Mouse (Mus musculus) cerebellum, adult 2 months (tissue): ENCODE measurements around the gene Olfr1179. TPM values are rescaled to one million over a fixed set of nuclear protein-coding genes. Genes with fewer than 3 reads are reported as not detected.
"Not testable (repeated sequence)": the region's sequence is repeated elsewhere in the genome, so short reads cannot be mapped to it uniquely, and the experiment has no call there.

Experiments used
- DNase-seq, 2 experiments: peaks; one replicate each; pipeline ENCODE4 v3.0.0; 2021
- H3K27ac ChIP-seq: fragments of 200-500 bp; 2 replicates; pipeline ENCODE4 v1.5.1; 2012; ENCODE audit warnings: low read length, control low read depth, inconsistent platforms; ENCODE audit not compliant: insufficient read depth
- H3K27me3 ChIP-seq: fragments of 200-500 bp; 2 replicates; pipeline ENCODE4 v1.6.1; 2012; ENCODE audit warnings: inconsistent platforms, mild to moderate bottlenecking, low read length, moderate library complexity; ENCODE audit not compliant: control insufficient read depth, insufficient read depth
- H3K4me1 ChIP-seq: fragments of 200-500 bp; 2 replicates; pipeline ENCODE4 v1.6.1; 2011; ENCODE audit warnings: low read length; ENCODE audit not compliant: control insufficient read depth, insufficient read depth
- H3K4me3 ChIP-seq: fragments of 200-500 bp; replicated peaks from 2 replicates; pipeline ENCODE3; 2011; ENCODE audit warnings: mild to moderate bottlenecking, low read depth, low read length, control low read depth; ENCODE audit not compliant: insufficient read depth
- CTCF ChIP-seq: fragments of 200-500 bp; IDR thresholded peaks from 2 replicates; pipeline ENCODE4 v1.5.1; 2011; ENCODE audit warnings: low read depth, mild to moderate bottlenecking, control low read depth, low read length, moderate library complexity, borderline replicate concordance; ENCODE audit not compliant: insufficient read depth
- POLR2A ChIP-seq: fragments of 200-500 bp; IDR thresholded peaks from 2 replicates; pipeline ENCODE4 v1.6.1; 2011; ENCODE audit warnings: low read length, control low read depth, borderline replicate concordance; ENCODE audit not compliant: insufficient read depth
- WGBS: fragments of 180-500 bp; shearing (Covaris S2); methylation state at CpG from one replicate; pipeline ENCODE4 v1.1.7; 2018; 5-methylcytosine and 5-hydroxymethylcytosine counted together
- polyA plus RNA-seq: library from polyadenylated mRNA; depleted of rRNA; stranded (reverse); fragments of >200 nt; gene quantifications from 2 replicates; pipeline ENCODE4 v1.2.3, GENCODE M21; 2012; rRNA removed

Olfr1179 gene
- polyA plus RNA-seq = not detected in 2 replicates

GRCm38 (mm10) chr2:88406353-88406752 lies at the start of gene Olfr1179:
Gene Olfr1179 (minus strand): TSS chr2:88406453.
- Histone ChIP-seq H3K27ac (no peak within 1 kb of the TSS), H3K27me3 (no peaks in the 10 kb centered on the region), H3K4me1 (no peaks in the 10 kb centered on the region), H3K4me3 (no peak within 1 kb of the TSS)
- TF ChIP-seq CTCF (no peak), POLR2A (no peak)
- no peak for DNase-seq
- WGBS = 86% methylated on average over 3 of the region's 3 CpGs

- 75% methylated on average over 1 of the region's 1 CpGs for WGBS
- DNase-seq, H3K27me3 ChIP-seq, H3K27ac ChIP-seq, H3K4me1 ChIP-seq, H3K4me3 ChIP-seq: not testable (repeated sequence)
Measured at GRCm38 (mm10) chr2:88454567-88454966, 48.3 kb upstream of the Olfr1179 start, which contains the start of gene Olfr1183. Gene Olfr1183 (plus strand): TSS chr2:88454867.

GRCm38 (mm10) chr2:88449031-88449430 lies 42.8 kb upstream of the Olfr1179 start, which contains the start of gene Gm13757:
Gene Gm13757 (minus strand): TSS chr2:88449131.
- Histone ChIP-seq H3K27ac (no peak within 1 kb of the TSS), H3K27me3 (no peaks in the 10 kb centered on the region), H3K4me1 (no peaks in the 10 kb centered on the region), H3K4me3 (no peak within 1 kb of the TSS)
- DNase-seq = no peak
- WGBS = 89% methylated on average over 1 of the region's 1 CpGs
- TF ChIP-seq POLR2A = no peak
- TF ChIP-seq CTCF = no peak

- H3K4me3 ChIP-seq = no peak within 1 kb of the TSS
- no peak within 1 kb of the TSS for H3K27ac ChIP-seq
- H3K27me3 ChIP-seq = no peaks in the 10 kb centered on the region
- DNase-seq = no peak
- TF ChIP-seq POLR2A = no peak
- no peak for TF ChIP-seq CTCF
- 90% methylated on average over 1 of the region's 1 CpGs for WGBS
- no peaks in the 10 kb centered on the region for H3K4me1 ChIP-seq
Measured at GRCm38 (mm10) chr2:88426071-88426470, 19.8 kb upstream of the Olfr1179 start, which contains the start of gene Olfr1181. Gene Olfr1181 (minus strand): TSS chr2:88426171.

DNA sequence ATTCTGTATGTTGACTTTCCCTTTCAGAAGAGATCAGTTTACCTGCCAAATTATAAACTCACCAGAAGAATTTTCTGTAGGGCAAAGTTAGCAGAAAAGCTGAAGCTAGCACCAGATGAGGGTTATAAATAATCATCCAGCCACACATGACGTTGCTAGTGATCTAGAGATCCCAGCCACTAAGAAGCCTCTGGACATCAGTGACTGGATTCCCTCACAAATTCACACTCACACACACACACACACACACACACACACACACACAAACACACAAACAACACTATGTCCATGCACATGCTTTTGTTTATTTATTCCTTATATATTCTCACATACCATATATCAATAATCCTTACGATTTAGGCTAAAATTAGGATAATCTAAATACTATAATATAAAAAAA lies 12.8 kb upstream of the Olfr1179 start, which contains the start of gene Olfr1180:
TSS of gene Olfr1180 (minus strand) at position 101 of the 400 bp plus-strand sequence.
- H3K27ac ChIP-seq = no peak within 1 kb of the TSS
- TF ChIP-seq CTCF (no peak), POLR2A (no peak)
- WGBS = 69% methylated on average over 2 of the region's 2 CpGs
- H3K27me3 ChIP-seq = no peaks in the 10 kb centered on the region
- H3K4me1 ChIP-seq = no peaks in the 10 kb centered on the region
- DNase-seq = no peak
- H3K4me3 ChIP-seq = no peak within 1 kb of the TSS

DNA sequence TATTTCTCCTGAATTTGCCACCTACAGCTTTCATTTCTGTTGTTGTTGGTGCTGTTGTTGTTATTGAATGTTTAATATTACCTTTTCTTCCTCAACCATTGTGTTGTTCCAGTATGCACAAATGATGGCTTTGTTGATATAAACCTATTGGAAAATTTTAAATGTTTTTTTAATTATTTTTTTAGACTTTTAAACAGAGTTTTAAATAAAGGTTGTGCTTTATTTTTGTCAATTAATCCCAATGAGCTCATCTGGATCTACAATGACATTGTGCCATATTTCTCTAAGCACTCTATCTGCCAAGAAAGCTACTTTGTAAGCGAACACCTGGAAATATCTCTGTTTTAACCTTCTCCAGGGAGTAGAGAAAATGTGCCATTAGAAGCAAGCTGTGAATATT lies 19.5 kb downstream of the Olfr1179 start, which contains the start of gene Olfr1178:
TSS of gene Olfr1178 (plus strand) at position 301 of the 400 bp plus-strand sequence.
- DNase-seq = no peak
- WGBS = 82% methylated on average over 1 of the region's 1 CpGs
- no peak for TF ChIP-seq CTCF
- no peak for TF ChIP-seq POLR2A
- no peak within 1 kb of the TSS for H3K4me3 ChIP-seq
- no peaks in the 10 kb centered on the region for H3K27me3 ChIP-seq
- H3K27ac ChIP-seq = no peak within 1 kb of the TSS
- no peaks in the 10 kb centered on the region for H3K4me1 ChIP-seq

GRCm38 (mm10) chr2:88356304-88356703 lies 49.9 kb downstream of the Olfr1179 start:
- DNase-seq = peak in 1 of 2 experiments; percentile 1
- WGBS = 2% methylated on average over 2 of the region's 2 CpGs
- Histone ChIP-seq H3K4me1 (no peaks in the 10 kb centered on the region), H3K4me3 (no peak overlapping the region), H3K27ac (no peak overlapping the region), H3K27me3 (no peaks in the 10 kb centered on the region)
- TF ChIP-seq CTCF = peak; percentile 13; the same call in 1 of the 2 replicates
- TF ChIP-seq POLR2A = no peak

Other genes starting within 250 kb of the Olfr1179 start
- not detected in 2 replicates for gene Olfr1168, start 224.6 kb downstream of the Olfr1179 start, polyA plus RNA-seq
- gene Olfr1170, start 178.1 kb downstream of the Olfr1179 start, polyA plus RNA-seq = not detected in 2 replicates
- gene Olfr1173, start 126.6 kb downstream of the Olfr1179 start, polyA plus RNA-seq = not detected in 2 replicates
- gene Olfr1174-ps, start 91.3 kb downstream of the Olfr1179 start, polyA plus RNA-seq = not detected in 2 replicates
- gene Olfr1175-ps, start 79.2 kb downstream of the Olfr1179 start, polyA plus RNA-seq = not detected in 2 replicates
- not detected in 2 replicates for gene Olfr1176, start 69.7 kb downstream of the Olfr1179 start, polyA plus RNA-seq
- gene Olfr1177-ps, start 60.0 kb downstream of the Olfr1179 start, polyA plus RNA-seq = not detected in 2 replicates
- gene Olfr1178, start 19.4 kb downstream of the Olfr1179 start, polyA plus RNA-seq = not detected in 2 replicates
- not detected in 2 replicates for gene Olfr1180, start 12.7 kb upstream of the Olfr1179 start, polyA plus RNA-seq
- not detected in 2 replicates for gene Olfr1181, start 19.7 kb upstream of the Olfr1179 start, polyA plus RNA-seq
- gene Gm13757, start 42.7 kb upstream of the Olfr1179 start, polyA plus RNA-seq = not detected in 2 replicates
- gene Olfr1183, start 48.4 kb upstream of the Olfr1179 start, polyA plus RNA-seq = not detected in 2 replicates
- not detected in 2 replicates for gene Olfr1184, start 77.1 kb upstream of the Olfr1179 start, polyA plus RNA-seq
- not detected in 2 replicates for gene Olfr1185-ps1, start 86.9 kb upstream of the Olfr1179 start, polyA plus RNA-seq
- gene Olfr1186, start 112.1 kb upstream of the Olfr1179 start, polyA plus RNA-seq = not detected in 2 replicates
- not detected in 2 replicates for gene Olfr1188, start 150.5 kb upstream of the Olfr1179 start, polyA plus RNA-seq
- gene Olfr1189, start 180.0 kb upstream of the Olfr1179 start, polyA plus RNA-seq = not detected in 2 replicates
- gene Olfr1191-ps1, start 234.1 kb upstream of the Olfr1179 start, polyA plus RNA-seq = not detected in 2 replicates
- not detected in 2 replicates for gene Olfr1192-ps1, start 242.1 kb upstream of the Olfr1179 start, polyA plus RNA-seq